Mouse (Mus musculus): ENCODE measurements around the gene Iqcj.
"Not testable (repeated sequence)": the region's sequence is repeated elsewhere in the genome, so short reads cannot be mapped to it uniquely, and the experiment has no call there.

Iqcj gene

GRCm38 (mm10) chr3:68085024-68085423 is 193.0 kb downstream of the Iqcj start:
- no peak for DNase-seq

- no peak for DNase-seq
These were observed 200.1 kb downstream of the Iqcj start for GRCm38 (mm10) chr3:68092108-68092507.

GRCm38 (mm10) chr3:68096724-68097431 is 204.9 kb downstream of the Iqcj start:
- DNase-seq = no peak

GRCm38 (mm10) chr3:68099561-68099960 is 207.5 kb downstream of the Iqcj start:
- DNase-seq = not testable (repeated sequence)

GRCm38 (mm10) chr3:68101343-68101742 is 209.3 kb downstream of the Iqcj start:
- no peak for DNase-seq

- DNase-seq = no peak
These were observed 213.2 kb downstream of the Iqcj start for GRCm38 (mm10) chr3:68105081-68105685.
